Mouse (Mus musculus) lung, embryonic 15.5 days (tissue): ENCODE measurements around the gene Theg. TPM values are rescaled to one million over a fixed set of nuclear protein-coding genes. Genes with fewer than 3 reads are reported as not detected.
A peak's percentile ranks its signal among the peaks of the same experiment; 100 is the strongest.

Experiments used
- ATAC-seq: fragments of 200-750 bp; cut with Nextera tagmentation; 2 replicates; pipeline ENCODE4 v1.8.0; 2017; ENCODE audit warnings: moderate number of reproducible peaks, borderline replicate concordance; ENCODE audit not compliant: low FRiP score, low TSS enrichment; ENCODE audit errors: extremely low read depth
- H3K27ac ChIP-seq: fragments of 300-500 bp; sonication (generic); 2 replicates; pipeline ENCODE4 v1.5.1; 2015; ENCODE audit warnings: moderate library complexity, mild to moderate bottlenecking, inconsistent platforms
- H3K27me3 ChIP-seq: fragments of 300-500 bp; sonication (generic); 2 replicates; pipeline ENCODE4 v1.6.1; 2015; ENCODE audit warnings: inconsistent platforms
- H3K36me3 ChIP-seq: fragments of 300-500 bp; sonication (generic); 2 replicates; pipeline ENCODE4 v1.6.1; 2015; ENCODE audit warnings: inconsistent platforms
- H3K4me1 ChIP-seq: fragments of 300-500 bp; sonication (generic); 2 replicates; pipeline ENCODE4 v1.6.1; 2015; ENCODE audit warnings: inconsistent platforms
- H3K4me2 ChIP-seq: fragments of 300-500 bp; sonication (generic); 2 replicates; pipeline ENCODE4 v1.6.1; 2015; ENCODE audit warnings: inconsistent platforms, mild to moderate bottlenecking, moderate library complexity
- H3K4me3 ChIP-seq: fragments of 300-500 bp; sonication (generic); 2 replicates; pipeline ENCODE4 v1.5.1; 2015; ENCODE audit warnings: mild to moderate bottlenecking, inconsistent platforms
- H3K9ac ChIP-seq: fragments of 300-500 bp; sonication (generic); 2 replicates; pipeline ENCODE4 v1.6.1; 2015; ENCODE audit warnings: inconsistent platforms
- H3K9me3 ChIP-seq: fragments of 300-500 bp; sonication (generic); 2 replicates; pipeline ENCODE4 v1.6.1; 2016; ENCODE audit warnings: inconsistent platforms
- WGBS: fragments of 180-500 bp; shearing (Covaris S2); methylation state at CpG from one replicate; pipeline ENCODE4 v1.1.7; 2015; 5-methylcytosine and 5-hydroxymethylcytosine counted together
- polyA plus RNA-seq: library from polyadenylated mRNA; unstranded; fragments of >200 nt; fragmentation: Nextera tagmentation; extraction: Ambion mirVana; gene quantifications from 2 replicates; pipeline ENCODE4 v1.2.1, GENCODE M21; 2015

The Theg gene
- polyA plus RNA-seq, 1 experiment from 2014 or later = not detected

DNA sequence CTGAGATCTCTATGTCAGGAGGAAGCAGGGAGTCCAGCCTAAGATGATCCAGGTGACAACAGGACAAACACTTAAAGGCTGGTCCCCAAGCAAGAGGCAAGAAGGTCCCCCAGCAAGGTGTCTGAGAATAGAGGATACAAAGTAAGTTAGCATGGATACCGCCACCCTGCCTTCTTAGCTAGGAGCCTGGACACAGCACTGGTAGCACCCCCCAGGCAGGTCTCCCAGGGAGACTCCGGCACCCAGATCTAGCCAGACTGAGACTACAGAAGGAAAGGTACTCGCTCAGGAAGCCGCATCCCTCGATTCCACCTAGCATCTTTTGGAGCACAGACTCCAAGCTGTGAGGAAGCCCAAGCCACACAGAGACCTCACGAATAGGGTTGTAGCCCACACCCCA lies 34.0 kb downstream of the Theg start:
- Histone ChIP-seq H3K4me2 (peak overlapping the region; percentile 91), H3K4me3 (peak overlapping the region; percentile 98), H3K27me3 (no peaks in the 10 kb centered on the region), H3K36me3 (peaks cover 24% of the 10 kb centered on the region), H3K9me3 (no peaks in the 10 kb centered on the region), H3K9ac (peak overlapping the region; percentile 97; the same call in 1 of the 2 replicates), H3K27ac (no peak overlapping the region), H3K4me1 (peaks cover 26% of the 10 kb centered on the region)
- ATAC-seq = no peak
- 78% methylated on average over 6 of the region's 6 CpGs for WGBS

DNA sequence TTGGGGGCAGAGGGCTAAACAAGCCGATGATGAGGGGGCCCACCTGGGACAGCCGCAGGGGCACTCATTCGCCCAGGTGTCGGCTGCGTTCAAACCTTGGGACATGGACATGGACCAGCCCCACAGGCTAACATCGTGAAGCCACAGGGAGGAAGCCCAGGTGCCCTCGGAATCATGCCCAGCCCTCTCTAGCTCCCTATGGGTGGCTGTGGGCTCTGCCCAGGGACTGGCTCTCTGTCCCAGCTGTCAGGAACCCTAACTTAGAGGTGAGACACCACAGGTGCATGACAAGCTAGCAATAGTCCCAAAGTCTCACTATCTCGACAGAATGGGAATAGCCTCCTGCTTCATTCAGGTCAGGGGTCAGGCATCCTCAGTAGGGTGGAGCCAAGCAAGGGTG lies 34.6 kb downstream of the Theg start:
- WGBS = 76% methylated on average over 8 of the region's 8 CpGs
- peaks cover 26% of the 10 kb centered on the region for H3K4me1 ChIP-seq

DNA sequence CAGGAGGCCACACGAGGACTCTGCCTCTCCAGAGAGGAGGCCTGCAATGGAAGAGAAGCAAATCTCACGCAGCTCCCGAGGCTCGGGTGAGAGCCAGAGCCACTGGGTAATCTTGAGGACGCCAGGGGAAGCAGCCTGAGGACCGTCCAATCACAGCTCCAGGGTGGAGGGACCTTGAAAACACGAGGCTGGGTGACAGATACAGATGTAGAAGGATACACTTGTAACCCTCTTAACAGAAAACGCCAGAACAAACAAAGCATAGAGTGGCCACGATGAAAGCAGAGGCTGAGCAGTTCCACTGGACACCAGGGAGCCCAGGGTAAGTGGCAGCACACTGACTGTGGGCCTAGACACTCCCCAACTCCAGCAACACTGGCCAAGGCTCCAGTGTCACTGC lies 36.8 kb downstream of the Theg start:
- peaks cover 24% of the 10 kb centered on the region for H3K4me1 ChIP-seq
- no peak for ATAC-seq
- WGBS = 63% methylated on average over 9 of the region's 9 CpGs

More for the DNA sequence above, 34.6 kb downstream of the Theg start:
- Histone ChIP-seq H3K9me3 (no peaks in the 10 kb centered on the region), H3K27me3 (no peaks in the 10 kb centered on the region), H3K9ac (no peak overlapping the region), H3K4me2 (0 out of 2 replicates have a peak overlapping the region, but pooled peaks have one; percentile 91), H3K4me3 (peak overlapping the region; percentile 98; the same call in 1 of the 2 replicates), H3K36me3 (peaks cover 30% of the 10 kb centered on the region), H3K27ac (no peak overlapping the region)
- no peak for ATAC-seq

DNA sequence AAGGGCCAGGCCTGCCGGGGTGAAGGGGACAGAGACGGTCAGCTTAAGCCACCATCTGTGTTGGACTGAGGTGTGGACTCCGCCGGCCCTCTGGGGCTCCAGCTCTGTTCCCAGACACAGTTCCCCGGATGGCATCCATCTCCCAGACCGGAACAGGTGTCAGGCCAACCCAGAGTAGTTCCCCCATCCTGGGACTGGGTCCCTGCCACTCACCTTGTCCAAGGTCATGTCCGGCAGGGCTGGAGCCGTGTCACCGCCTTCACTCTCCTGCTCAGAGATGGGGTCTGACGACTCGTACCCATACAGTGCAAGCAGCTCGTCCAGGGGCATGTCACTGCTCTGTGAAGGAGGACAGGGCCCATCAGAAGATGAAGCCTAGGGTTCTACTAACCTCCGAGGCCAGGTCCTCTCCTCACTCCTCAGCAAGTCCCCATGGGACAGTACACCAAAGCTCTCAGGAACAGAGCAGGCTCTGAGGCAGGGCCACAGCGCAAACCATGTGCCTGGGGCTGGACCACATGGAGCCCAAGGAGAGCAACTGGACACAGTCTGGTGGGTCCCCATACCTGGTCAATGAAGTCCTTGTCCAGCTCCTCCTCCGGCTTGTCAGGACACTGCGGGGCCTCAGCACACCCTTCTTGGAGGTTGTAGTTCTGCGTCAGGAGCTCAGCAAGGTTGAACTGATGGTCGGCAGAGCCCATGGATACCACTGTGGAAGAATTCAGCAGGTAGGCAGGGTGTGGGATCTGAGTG lies 38.0 kb downstream of the Theg start:
- WGBS = 92% methylated on average over 18 of the region's 18 CpGs
- no peak overlapping the region for H3K9ac ChIP-seq
- H3K4me3 ChIP-seq = no peak overlapping the region
- peaks cover 60% of the 10 kb centered on the region for H3K36me3 ChIP-seq
- H3K9me3 ChIP-seq = no peaks in the 10 kb centered on the region
- H3K27me3 ChIP-seq = no peaks in the 10 kb centered on the region
- H3K27ac ChIP-seq = no peak overlapping the region
- no peak for ATAC-seq
- peaks cover 20% of the 10 kb centered on the region for H3K4me1 ChIP-seq
- no peak overlapping the region for H3K4me2 ChIP-seq

More for the DNA sequence above, 36.8 kb downstream of the Theg start:
- H3K9ac ChIP-seq = no peak overlapping the region
- H3K36me3 ChIP-seq = peaks cover 49% of the 10 kb centered on the region
- H3K27me3 ChIP-seq = no peaks in the 10 kb centered on the region
- no peaks in the 10 kb centered on the region for H3K9me3 ChIP-seq
- H3K4me2 ChIP-seq = no peak overlapping the region
- H3K4me3 ChIP-seq = no peak overlapping the region
- H3K27ac ChIP-seq = no peak overlapping the region

DNA sequence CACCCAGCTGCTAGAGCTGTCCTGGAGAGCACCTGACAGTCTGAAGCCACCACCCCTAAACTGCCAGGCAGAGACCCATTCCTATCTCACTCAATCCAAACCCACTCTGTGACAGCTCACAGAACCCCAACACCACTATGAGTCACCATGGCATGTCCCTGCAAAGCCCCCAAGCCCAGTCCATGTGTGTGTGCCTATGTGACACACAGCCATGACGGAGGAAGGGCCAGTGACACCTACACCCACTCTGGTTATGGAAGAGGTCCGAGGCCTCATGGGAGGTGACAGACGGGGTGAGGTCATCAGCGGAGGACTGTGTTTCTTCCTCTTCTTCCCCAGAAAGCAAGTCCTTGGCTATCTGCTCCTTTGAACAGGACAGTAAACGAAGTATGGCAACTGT lies 38.6 kb downstream of the Theg start:
- Histone ChIP-seq H3K27me3 (no peaks in the 10 kb centered on the region), H3K4me3 (no peak overlapping the region), H3K9ac (no peak overlapping the region), H3K4me1 (peaks cover 14% of the 10 kb centered on the region), H3K4me2 (no peak overlapping the region), H3K9me3 (no peaks in the 10 kb centered on the region), H3K27ac (no peak overlapping the region), H3K36me3 (peaks cover 66% of the 10 kb centered on the region)
- no peak for ATAC-seq
- 84% methylated on average over 5 of the region's 5 CpGs for WGBS

DNA sequence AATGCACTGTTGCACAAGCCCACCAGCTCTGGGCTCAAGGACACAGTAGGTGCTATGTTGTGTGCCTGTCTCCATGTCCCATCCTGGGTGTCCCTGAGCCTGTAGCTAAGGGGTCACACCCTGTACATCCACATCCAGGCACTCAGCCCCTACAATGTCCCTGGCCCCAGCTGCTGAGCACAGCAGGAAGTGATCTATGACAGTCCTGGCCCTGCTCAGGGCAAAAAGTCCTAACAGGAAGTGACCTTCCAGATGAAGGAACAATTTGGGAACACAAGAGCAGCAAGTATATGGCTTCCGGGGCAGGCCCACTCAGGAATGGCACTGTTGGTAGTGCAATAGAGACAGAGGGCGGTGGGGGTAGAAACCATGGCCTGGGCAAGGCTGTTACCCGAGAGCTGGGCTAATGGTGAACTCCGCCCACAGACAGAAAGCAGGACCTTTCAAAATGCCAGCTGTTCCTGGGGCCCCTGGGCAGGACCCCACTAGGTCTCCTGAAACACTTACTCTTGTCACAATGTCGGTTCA lies 39.9 kb downstream of the Theg start:
- Histone ChIP-seq H3K27ac (no peak overlapping the region), H3K9ac (no peak overlapping the region), H3K4me2 (no peak overlapping the region), H3K4me1 (peaks cover under 1% of the 10 kb centered on the region), H3K36me3 (peaks cover 79% of the 10 kb centered on the region), H3K27me3 (no peaks in the 10 kb centered on the region), H3K4me3 (no peak overlapping the region), H3K9me3 (no peaks in the 10 kb centered on the region)
- ATAC-seq = no peak
- 73% methylated on average over 5 of the region's 5 CpGs for WGBS

DNA sequence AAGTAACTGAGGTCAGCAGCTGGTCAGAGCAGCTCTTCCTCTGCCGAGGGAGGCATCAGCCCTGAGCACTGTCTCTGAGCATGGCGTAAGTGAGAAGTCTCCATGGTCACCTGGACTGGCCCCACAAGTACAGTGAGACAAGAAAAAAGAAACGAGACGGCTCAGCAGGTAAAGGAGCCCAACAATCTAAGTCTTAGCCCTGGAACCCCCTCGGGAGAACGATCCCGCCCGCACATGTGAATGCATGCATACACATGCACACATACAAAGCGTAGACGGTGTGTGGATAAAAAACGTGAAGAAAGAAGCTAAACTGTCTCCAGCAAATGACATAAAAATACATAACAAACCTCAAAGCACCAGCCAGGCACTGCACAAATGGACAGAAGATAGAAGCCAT lies 40.6 kb downstream of the Theg start:
- no peaks in the 10 kb centered on the region for H3K27me3 ChIP-seq
- no peak overlapping the region for H3K4me2 ChIP-seq
- no peak overlapping the region for H3K27ac ChIP-seq
- 93% methylated on average over 11 of the region's 11 CpGs for WGBS
- H3K4me1 ChIP-seq = no peaks in the 10 kb centered on the region
- no peak overlapping the region for H3K9ac ChIP-seq
- H3K9me3 ChIP-seq = no peaks in the 10 kb centered on the region
- no peak for ATAC-seq
- H3K36me3 ChIP-seq = peaks cover 87% of the 10 kb centered on the region
- no peak overlapping the region for H3K4me3 ChIP-seq

DNA sequence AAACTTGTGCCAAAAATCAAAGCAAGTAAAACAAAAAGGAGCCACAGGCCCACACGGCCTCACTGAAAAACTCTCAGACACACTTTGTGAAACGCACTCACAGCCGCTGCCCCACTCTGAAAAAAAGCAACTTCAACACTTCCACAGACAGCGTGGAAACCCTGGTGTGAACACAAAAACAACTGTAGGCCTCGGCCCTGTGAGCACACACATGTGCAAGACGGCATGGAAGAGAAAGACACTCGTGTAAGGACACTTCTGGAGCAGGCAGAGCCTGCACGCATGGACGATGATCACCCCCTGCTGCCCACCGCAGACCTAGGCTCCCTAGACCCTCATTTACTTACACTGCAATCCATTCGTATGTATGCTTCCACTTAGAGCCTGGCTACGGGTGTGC lies 41.2 kb downstream of the Theg start:
- Histone ChIP-seq H3K36me3 (peaks cover 91% of the 10 kb centered on the region), H3K9ac (no peak overlapping the region), H3K4me3 (no peak overlapping the region), H3K27ac (no peak overlapping the region), H3K27me3 (no peaks in the 10 kb centered on the region), H3K4me1 (no peaks in the 10 kb centered on the region), H3K4me2 (no peak overlapping the region), H3K9me3 (no peaks in the 10 kb centered on the region)
- ATAC-seq = no peak
- 90% methylated on average over 12 of the region's 12 CpGs for WGBS

DNA sequence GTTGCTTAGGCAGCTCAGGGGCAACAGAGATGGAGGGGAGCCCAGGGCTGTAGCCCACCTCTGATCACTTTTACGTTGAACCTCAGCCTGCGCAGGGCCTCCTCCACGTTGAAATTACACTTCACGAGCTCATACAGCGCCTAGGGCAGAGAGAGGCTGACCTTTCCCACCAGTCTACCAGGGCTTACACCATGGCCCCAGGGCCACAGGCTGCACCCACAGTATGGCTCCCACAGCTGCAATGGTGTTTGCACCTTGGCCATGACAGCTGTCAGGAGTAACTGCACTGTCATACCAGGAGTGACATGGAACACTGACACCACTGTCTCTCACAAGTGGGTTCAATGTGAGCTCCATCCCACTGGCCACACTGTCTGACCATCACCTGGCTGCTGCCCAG lies 42.5 kb downstream of the Theg start:
- H3K4me3 ChIP-seq = no peak overlapping the region
- WGBS = 88% methylated on average over 5 of the region's 5 CpGs
- ATAC-seq = no peak

DNA sequence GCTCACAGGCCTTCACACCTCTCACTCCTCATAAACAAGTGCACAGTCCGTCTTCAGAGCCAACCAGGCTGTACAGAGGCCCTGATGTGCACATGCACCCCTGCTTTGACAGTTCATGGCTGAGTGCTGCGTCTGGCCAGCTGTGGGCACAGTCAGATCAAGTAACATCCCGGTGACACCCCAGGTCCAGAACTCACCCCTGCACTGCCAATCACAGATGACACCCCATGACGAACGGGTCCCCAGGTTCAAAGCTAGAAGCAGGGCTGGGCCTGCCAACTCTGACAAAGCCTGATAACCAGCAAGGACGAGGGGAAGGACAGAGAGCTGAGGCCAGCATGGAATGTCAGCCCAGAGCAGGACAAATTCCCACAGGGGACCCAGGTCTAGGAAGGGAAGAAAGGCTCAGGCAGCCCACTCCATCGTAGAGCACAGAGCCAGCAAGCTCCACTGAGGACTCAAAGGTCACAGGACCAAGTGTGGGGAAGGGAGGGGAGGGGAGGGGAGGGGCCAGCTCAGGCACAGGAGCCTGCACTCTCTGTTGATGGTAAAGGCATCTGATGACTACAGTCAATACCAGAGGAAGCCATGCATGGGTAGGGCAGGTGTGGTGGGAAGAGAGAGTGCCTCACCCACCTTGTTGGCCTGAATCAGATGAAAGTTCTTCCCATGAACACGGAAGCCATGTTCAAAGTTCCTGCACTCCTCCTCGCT lies 43.1 kb downstream of the Theg start:
- no peak for ATAC-seq
- Histone ChIP-seq H3K9ac (no peak overlapping the region), H3K27me3 (no peaks in the 10 kb centered on the region), H3K36me3 (peaks cover 94% of the 10 kb centered on the region), H3K4me1 (no peaks in the 10 kb centered on the region), H3K9me3 (no peaks in the 10 kb centered on the region), H3K4me3 (no peak overlapping the region), H3K27ac (no peak overlapping the region), H3K4me2 (no peak overlapping the region)
- WGBS = 76% methylated on average over 9 of the region's 9 CpGs

More for the DNA sequence above, 42.5 kb downstream of the Theg start:
- Histone ChIP-seq H3K27me3 (no peaks in the 10 kb centered on the region), H3K36me3 (peaks cover 95% of the 10 kb centered on the region), H3K27ac (no peak overlapping the region), H3K4me1 (no peaks in the 10 kb centered on the region), H3K9me3 (no peaks in the 10 kb centered on the region), H3K4me2 (no peak overlapping the region), H3K9ac (no peak overlapping the region)

DNA sequence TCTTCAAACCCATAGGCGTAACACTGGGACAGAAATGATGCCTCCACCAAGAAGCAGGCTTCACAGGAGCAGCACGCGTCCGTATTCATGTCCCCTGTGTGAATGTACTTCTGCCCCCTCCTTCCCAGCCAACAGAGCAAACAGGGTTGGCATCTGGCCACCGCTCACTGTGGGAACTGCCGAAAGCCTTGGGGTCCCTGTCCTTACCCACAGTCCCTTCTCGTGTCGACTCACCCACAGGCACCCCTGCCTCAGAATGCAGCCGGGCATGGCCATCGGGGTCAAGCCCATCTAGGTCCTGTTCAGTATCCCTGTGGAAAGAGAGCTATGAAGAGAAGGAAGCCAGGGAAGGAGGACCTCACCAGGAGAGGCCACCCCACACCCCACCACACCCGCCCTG lies 45.0 kb downstream of the Theg start:
- Histone ChIP-seq H3K4me3 (no peak overlapping the region), H3K9me3 (no peaks in the 10 kb centered on the region), H3K27me3 (no peaks in the 10 kb centered on the region), H3K4me1 (no peaks in the 10 kb centered on the region), H3K36me3 (peaks cover 78% of the 10 kb centered on the region), H3K9ac (no peak overlapping the region), H3K4me2 (no peak overlapping the region), H3K27ac (no peak overlapping the region)
- WGBS = 91% methylated on average over 11 of the region's 11 CpGs
- no peak for ATAC-seq

DNA sequence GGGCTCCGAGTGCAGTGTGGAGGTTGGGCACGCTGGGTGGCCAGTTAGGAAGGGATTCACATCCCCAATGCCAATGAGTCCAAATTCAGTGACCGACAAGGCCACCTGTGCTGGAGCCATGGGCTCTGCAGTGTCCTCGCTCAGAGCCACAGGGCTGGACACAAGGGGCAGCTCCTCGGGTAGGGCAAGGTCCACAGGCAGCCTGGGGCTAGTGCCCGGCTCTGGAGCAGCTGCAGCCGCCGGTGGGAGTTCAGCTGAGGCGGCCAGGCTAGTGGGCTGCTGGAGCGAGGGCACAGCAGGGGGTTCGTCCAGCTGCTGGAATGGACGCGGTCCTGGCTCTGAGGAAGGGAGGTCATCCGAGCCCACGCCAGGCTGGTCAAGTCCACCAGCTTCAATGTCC lies 45.6 kb downstream of the Theg start:
- H3K27me3 ChIP-seq = no peaks in the 10 kb centered on the region
- no peak overlapping the region for H3K4me3 ChIP-seq
- H3K4me2 ChIP-seq = no peak overlapping the region
- H3K27ac ChIP-seq = no peak overlapping the region
- H3K4me1 ChIP-seq = no peaks in the 10 kb centered on the region
- ATAC-seq = no peak
- H3K9me3 ChIP-seq = no peaks in the 10 kb centered on the region
- 89% methylated on average over 15 of the region's 15 CpGs for WGBS
- H3K36me3 ChIP-seq = peaks cover 72% of the 10 kb centered on the region
- H3K9ac ChIP-seq = no peak overlapping the region
